Mouse (Mus musculus) E14TG2a.4 (cell line): ENCODE data around the gene Tcta.

Experiments used
- CTCF ChIP-seq: conservative IDR thresholded peaks from 2 replicates; pipeline ENCODE4 v1.5.1; 2014; ENCODE audit warnings: low read length
- NANOG ChIP-seq: IDR thresholded peaks from 2 replicates; pipeline ENCODE4 v1.6.1; 2014; ENCODE audit warnings: borderline replicate concordance, low read length, mixed read lengths
- POU5F1 ChIP-seq: IDR thresholded peaks from 2 replicates; pipeline ENCODE4 v1.6.1; 2014; ENCODE audit warnings: low read length, borderline replicate concordance

GRCm38 (mm10) chr9:108305629-108306520 is at the start of gene Tcta, which contains the start of gene Rhoa:
- no peak for TF ChIP-seq CTCF
- TF ChIP-seq POU5F1 = no peak
- no peak for TF ChIP-seq NANOG
